Mouse (Mus musculus) olfactory bulb, adult 2 months (tissue): Measurements from ENCODE around the gene Spdya. TPM values are rescaled to one million over a fixed set of nuclear protein-coding genes. Genes with fewer than 3 reads are reported as not detected.

Experiments
- H3K27ac ChIP-seq: fragments of 200-500 bp; 2 replicates; pipeline ENCODE4 v1.5.1; 2012; ENCODE audit warnings: low read depth, low read length; ENCODE audit not compliant: insufficient read depth
- H3K4me1 ChIP-seq: fragments of 200-500 bp; 2 replicates; pipeline ENCODE4 v1.6.1; 2012; ENCODE audit warnings: low read length; ENCODE audit not compliant: control insufficient read depth, insufficient read depth
- H3K4me3 ChIP-seq: fragments of 200-500 bp; 2 replicates; pipeline ENCODE4 v1.5.1; 2012; ENCODE audit warnings: mild to moderate bottlenecking, low read depth, low read length, moderate library complexity; ENCODE audit not compliant: insufficient read depth
- CTCF ChIP-seq: fragments of 200-500 bp; IDR thresholded peaks from 2 replicates; pipeline ENCODE4 v1.5.1; 2012; ENCODE audit warnings: low read depth, mild to moderate bottlenecking, low read length, moderate library complexity; ENCODE audit not compliant: insufficient read depth
- POLR2A ChIP-seq: fragments of 200-500 bp; IDR thresholded peaks from 2 replicates; pipeline ENCODE4 v1.6.1; 2012; ENCODE audit warnings: mild to moderate bottlenecking, low read depth, low read length, moderate library complexity; ENCODE audit not compliant: insufficient read depth
- WGBS: fragments of 180-500 bp; shearing (Covaris S2); methylation state at CpG from one replicate; pipeline ENCODE4 v1.1.7; 2018; 5-methylcytosine and 5-hydroxymethylcytosine counted together
- polyA plus RNA-seq: library from polyadenylated mRNA; stranded (reverse); fragments of >200 nt; gene quantifications from 2 replicates; pipeline ENCODE4 v1.2.4, GENCODE M21; 2012; ENCODE audit warnings: low replicate concordance; ENCODE audit not compliant: missing spikeins, insufficient read depth, insufficient read length

Gene Spdya
- polyA plus RNA-seq, 1 experiment: not detected

- peaks cover 5% of the 10 kb centered on the region; the same call in 1 of the 2 replicates for H3K4me1 ChIP-seq
These were observed 511 bp upstream of the Spdya start for GRCm38 (mm10) chr17:71551350-71551749.

GRCm38 (mm10) chr17:71552901-71553300 lies 1.0 kb downstream of the Spdya start:
- H3K27ac ChIP-seq: no peak overlapping the region
- WGBS: 29% methylated on average over 11 of the region's 11 CpGs
- H3K4me1 ChIP-seq: peaks cover 5% of the 10 kb centered on the region; the same call in 1 of the 2 replicates
- no peak overlapping the region for H3K4me3 ChIP-seq
- TF ChIP-seq CTCF (no peak), POLR2A (no peak)

More at GRCm38 (mm10) chr17:71551350-71551749, 511 bp upstream of the Spdya start:
- H3K4me3 ChIP-seq: peak overlapping the region; percentile 62
- WGBS: 2% methylated on average over 6 of the region's 6 CpGs
- no peak overlapping the region for H3K27ac ChIP-seq
- TF ChIP-seq CTCF (no peak), POLR2A (no peak)

- TF ChIP-seq CTCF (no peak), POLR2A (no peak)
- no peaks in the 10 kb centered on the region for H3K4me1 ChIP-seq
These were observed 9.8 kb downstream of the Spdya start for GRCm38 (mm10) chr17:71561631-71562030.

GRCm38 (mm10) chr17:71579176-71579705 lies 27.4 kb downstream of the Spdya start:
- no peaks in the 10 kb centered on the region for H3K4me1 ChIP-seq
- H3K4me3 ChIP-seq: no peak overlapping the region
- TF ChIP-seq POLR2A (no peak), CTCF (no peak)
- 89% methylated on average over 1 of the region's 1 CpGs for WGBS
- H3K27ac ChIP-seq: no peak overlapping the region

More at GRCm38 (mm10) chr17:71561631-71562030, 9.8 kb downstream of the Spdya start:
- Histone ChIP-seq H3K27ac (no peak overlapping the region), H3K4me3 (no peak overlapping the region)

- Histone ChIP-seq H3K27ac (0 out of 2 replicates have a peak overlapping the region, but pooled peaks have one; percentile 43), H3K4me3 (peak overlapping the region; percentile 86), H3K4me1 (peaks cover 5% of the 10 kb centered on the region; the same call in 1 of the 2 replicates)
- WGBS: under 1% methylated on average over 48 of the region's 48 CpGs
- no peak for TF ChIP-seq POLR2A
- TF ChIP-seq CTCF: no peak
These were observed 46.2 kb downstream of the Spdya start for GRCm38 (mm10) chr17:71597881-71598658.

GRCm38 (mm10) chr17:71598659-71599554 lies 47.0 kb downstream of the Spdya start:
- peaks cover 5% of the 10 kb centered on the region; the same call in 1 of the 2 replicates for H3K4me1 ChIP-seq
- 0 out of 2 replicates have a peak overlapping the region, but pooled peaks have one; percentile 43 for H3K27ac ChIP-seq
- TF ChIP-seq CTCF (no peak), POLR2A (peak; percentile 66)
- peak overlapping the region; percentile 86 for H3K4me3 ChIP-seq
- 5% methylated on average over 42 of the region's 42 CpGs for WGBS

- H3K27ac ChIP-seq: no peak within 1 kb of the TSS
- H3K4me3 ChIP-seq: peak within 1 kb of the TSS; percentile 99
- H3K4me1 ChIP-seq: peaks cover 7% of the 10 kb centered on the region
- WGBS: 6% methylated on average over 40 of the region's 40 CpGs
- TF ChIP-seq POLR2A (peak; percentile 84), CTCF (no peak)
These were observed 63.9 kb downstream of the Spdya start, which contains the start of gene Wdr43 for GRCm38 (mm10) chr17:71615638-71616318. Wdr43 (plus strand) TSS chr17:71615895.

- WGBS: under 1% methylated on average over 72 of the region's 73 CpGs
- TF ChIP-seq CTCF: no peak
- no peak for TF ChIP-seq POLR2A
- no peak overlapping the region for H3K27ac ChIP-seq
These were observed 64.6 kb downstream of the Spdya start for GRCm38 (mm10) chr17:71616319-71617032.

More at GRCm38 (mm10) chr17:71616319-71617032, 64.6 kb downstream of the Spdya start:
- Histone ChIP-seq H3K4me1 (peaks cover 7% of the 10 kb centered on the region), H3K4me3 (peak overlapping the region; percentile 99)
